Mouse (Mus musculus) ES-Bruce4 (cell line): ENCODE results near the gene Ttc9. TPM values are rescaled to one million over a fixed set of nuclear protein-coding genes. Genes with fewer than 3 reads are reported as not detected.

Source experiments
- H3K27ac ChIP-seq: 2 replicates; pipeline ENCODE4 v1.5.1; 2012; ENCODE audit warnings: low read length, inconsistent platforms; ENCODE audit not compliant: insufficient read depth
- H3K27me3 ChIP-seq: 2 replicates; pipeline ENCODE4 v1.6.1; 2012; ENCODE audit warnings: mild to moderate bottlenecking, low read length, inconsistent platforms; ENCODE audit not compliant: control insufficient read depth, poor library complexity, insufficient read depth, severe bottlenecking
- H3K36me3 ChIP-seq: 2 replicates; pipeline ENCODE4 v1.6.1; 2012; ENCODE audit warnings: inconsistent platforms, mild to moderate bottlenecking, low read length, moderate library complexity; ENCODE audit not compliant: control insufficient read depth, poor library complexity, insufficient read depth, severe bottlenecking
- H3K4me1 ChIP-seq: one replicate; pipeline ENCODE4 v1.8.1; 2011; ENCODE audit warnings: low read length; ENCODE audit not compliant: control insufficient read depth, insufficient read depth
- H3K4me3 ChIP-seq: 2 replicates; pipeline ENCODE4 v1.5.1; 2011; ENCODE audit warnings: low read depth, mild to moderate bottlenecking, low read length
- H3K9ac ChIP-seq: 2 replicates; pipeline ENCODE4 v1.6.1; 2012; ENCODE audit warnings: low read depth, mild to moderate bottlenecking, inconsistent platforms; ENCODE audit not compliant: poor library complexity, severe bottlenecking
- H3K9me3 ChIP-seq: replicated peaks from 2 replicates; pipeline ENCODE4 v1.6.1; 2012; ENCODE audit warnings: mild to moderate bottlenecking, low read length, inconsistent platforms; ENCODE audit not compliant: control insufficient read depth, poor library complexity, insufficient read depth, severe bottlenecking
- CTCF ChIP-seq: IDR thresholded peaks from one replicate; pipeline ENCODE4 v1.8.1; 2011; ENCODE audit warnings: low read depth, low read length
- EP300 ChIP-seq: IDR thresholded peaks from 2 replicates; pipeline ENCODE4 v1.6.1; 2011; ENCODE audit warnings: low read depth, low read length; ENCODE audit not compliant: insufficient read depth
- POLR2A ChIP-seq: IDR thresholded peaks from one replicate; pipeline ENCODE4 v1.8.1; 2011; ENCODE audit warnings: low read length; ENCODE audit not compliant: insufficient read depth
- polyA plus RNA-seq: library from polyadenylated mRNA; stranded (reverse); fragments of >200 nt; gene quantifications from 2 replicates; pipeline ENCODE4 v1.2.4, GENCODE M21; 2011; ENCODE audit warnings: low read depth; ENCODE audit not compliant: missing spikeins, insufficient read depth, insufficient read length

Gene Ttc9
- 1.8 and 2.4 TPM in 2 replicates for polyA plus RNA-seq

- peaks cover 2% of the 10 kb centered on the region for H3K27me3 ChIP-seq
- no peaks in the 10 kb centered on the region for H3K9me3 ChIP-seq
- no peak within 1 kb of the TSS for H3K27ac ChIP-seq
- H3K4me1 ChIP-seq = no peaks in the 10 kb centered on the region
- no peak for TF ChIP-seq EP300
- TF ChIP-seq CTCF = no peak
- TF ChIP-seq POLR2A = no peak
- H3K9ac ChIP-seq = peak within 1 kb of the TSS; percentile 64
- H3K4me3 ChIP-seq = peak within 1 kb of the TSS; percentile 71
- H3K36me3 ChIP-seq = no peaks in the 10 kb centered on the region
Observed at GRCm38 (mm10) chr12:81630915-81631660, at the start of gene Ttc9. Ttc9 (plus strand) TSS chr12:81631249.

- Histone ChIP-seq H3K4me3 (peak within 1 kb of the TSS; percentile 81), H3K4me1 (no peaks in the 10 kb centered on the region), H3K9me3 (no peaks in the 10 kb centered on the region), H3K9ac (peak within 1 kb of the TSS; percentile 89), H3K36me3 (peaks cover 9% of the 10 kb centered on the region), H3K27ac (peak within 1 kb of the TSS; percentile 19), H3K27me3 (no peaks in the 10 kb centered on the region)
- TF ChIP-seq EP300 = 0 out of 2 replicates have a peak, but pooled peaks have one; percentile 2
- TF ChIP-seq CTCF = no peak
- no peak for TF ChIP-seq POLR2A
Observed at GRCm38 (mm10) chr12:81594902-81595671, 36.0 kb upstream of the Ttc9 start, which contains the start of gene Med6. Med6 (minus strand) TSS chr12:81595008.

- Histone ChIP-seq H3K36me3 (no peaks in the 10 kb centered on the region), H3K9ac (no peak overlapping the region), H3K4me1 (no peaks in the 10 kb centered on the region), H3K27ac (no peak overlapping the region), H3K4me3 (no peak overlapping the region), H3K27me3 (no peaks in the 10 kb centered on the region), H3K9me3 (no peaks in the 10 kb centered on the region)
- TF ChIP-seq POLR2A (no peak), CTCF (no peak), EP300 (no peak)
Observed at GRCm38 (mm10) chr12:81596547-81597262, 34.3 kb upstream of the Ttc9 start.

- no peak for TF ChIP-seq CTCF
- Histone ChIP-seq H3K4me3 (no peak overlapping the region), H3K27me3 (no peaks in the 10 kb centered on the region), H3K9me3 (no peaks in the 10 kb centered on the region; the same call in 1 of the 2 replicates), H3K9ac (no peak overlapping the region), H3K27ac (no peak overlapping the region), H3K36me3 (no peaks in the 10 kb centered on the region), H3K4me1 (no peaks in the 10 kb centered on the region)
Observed at GRCm38 (mm10) chr12:81604995-81605784, 25.9 kb upstream of the Ttc9 start.

GRCm38 (mm10) chr12:81609445-81609844, 21.6 kb upstream of the Ttc9 start:
- Histone ChIP-seq H3K4me1 (no peaks in the 10 kb centered on the region), H3K9ac (no peak overlapping the region), H3K27ac (no peak overlapping the region), H3K4me3 (no peak overlapping the region), H3K36me3 (no peaks in the 10 kb centered on the region), H3K9me3 (no peaks in the 10 kb centered on the region; the same call in 1 of the 2 replicates), H3K27me3 (no peaks in the 10 kb centered on the region)
- TF ChIP-seq CTCF = no peak
- no peak for TF ChIP-seq EP300
- no peak for TF ChIP-seq POLR2A
